ENCODE assay signal across 10 mouse cellular contexts in the genomic region with DNA sequence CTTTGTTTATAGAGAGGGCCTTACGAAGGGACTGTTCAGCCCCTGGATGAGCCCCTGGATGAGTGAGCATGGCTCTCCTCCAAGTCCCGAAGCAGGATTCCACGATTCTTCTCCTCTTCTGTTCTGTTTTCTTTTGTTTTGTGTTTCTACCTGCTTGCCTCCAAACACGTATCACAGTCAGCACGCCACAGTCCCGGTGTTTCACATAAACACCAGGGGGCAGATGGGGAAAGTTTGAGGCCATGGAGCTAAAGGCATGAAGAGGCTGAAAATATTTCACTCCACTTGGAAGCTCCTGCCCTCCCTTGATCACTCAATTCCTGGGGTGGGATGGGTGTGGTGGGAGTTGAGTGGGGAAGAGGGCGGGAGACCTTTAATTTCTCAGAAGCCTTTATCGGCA. TPM values are rescaled to one million over a fixed set of nuclear protein-coding genes. Genes with fewer than 3 reads are reported as not detected.
DNase-seq lines count a peak whose midpoint lies in the region.
"Had no signal": no experiment of that assay in that cellular context is flagged by ENCODE, and none has a peak within 500 bp of the region (broad histone marks: within the 10 kb centered on the region; RNA-seq: fewer than 3 reads in every experiment).

No protein-coding gene starts in this region.

- peak; percentile 31 for DNase-seq in adrenal gland, postnatal 25 days
- peak; percentile 79 to 81 for DNase-seq in frontal cortex, postnatal 10 days (ENCODE audit: low spot score in 2 of 2)
- peak; percentile 64 to 73 for DNase-seq in heart, adult 9 months (ENCODE audit: low spot score in 2 of 2)
- DNase-seq in kidney, postnatal 36 days: peak; percentile 25 to 46
- peak; percentile 64 to 71 for DNase-seq in left cerebral cortex, adult 9 months (ENCODE audit: low spot score in 2 of 2)
- DNase-seq in ovary, postnatal 10 days (ENCODE audit: low spot score): peak; percentile 88
- DNase-seq in testis, postnatal 10 days (ENCODE audit: low spot score): peak; percentile 86

RNA-seq across cellular contexts. Expression of a gene that starts 1.9 kb away (rescaled TPM):
- total RNA-seq in adrenal gland, postnatal 25 days (2021): not detected in 2 replicates
- total RNA-seq: common myeloid progenitor, adult 5-6 weeks; hindbrain, postnatal 0 days had no signal

RNA-seq across cellular contexts. Expression of a gene that starts 7.1 kb away (rescaled TPM):
- not detected in 2 replicates for total RNA-seq in adrenal gland, postnatal 25 days (2021)
- total RNA-seq: common myeloid progenitor, adult 5-6 weeks; hindbrain, postnatal 0 days; megakaryocyte progenitor cell, adult 5-6 weeks had no signal

RNA-seq across cellular contexts. Expression of a gene that starts 11.9 kb away (rescaled TPM):
- total RNA-seq in adrenal gland, postnatal 25 days (2021): not detected in 2 replicates
- total RNA-seq: common myeloid progenitor, adult 5-6 weeks; hindbrain, postnatal 0 days; megakaryocyte progenitor cell, adult 5-6 weeks had no signal

RNA-seq across cellular contexts. Expression of a gene that starts 14.9 kb away (rescaled TPM):
- not detected in 2 replicates for total RNA-seq in adrenal gland, postnatal 25 days (2021)
- total RNA-seq: common myeloid progenitor, adult 5-6 weeks; hindbrain, postnatal 0 days; megakaryocyte progenitor cell, adult 5-6 weeks had no signal

RNA-seq across cellular contexts. Expression of a gene that starts 17.9 kb away (rescaled TPM):
- not detected in 2 replicates for total RNA-seq in adrenal gland, postnatal 25 days (2021)
- total RNA-seq: common myeloid progenitor, adult 5-6 weeks; hindbrain, postnatal 0 days had no signal

Comparison
In these comparisons a context has a peak if more than half of its experiments do, and no peak if none do; other contexts are left out.
1. Peak in every context shown above with its lines: DNase-seq.
2. DNase-seq: peak in every context shown above with its lines; median percentile 88 in ovary, postnatal 10 days; 86 in testis, postnatal 10 days; 80 in frontal cortex, postnatal 10 days; 68 in heart, adult 9 months; 68 in left cerebral cortex, adult 9 months; 36 in kidney, postnatal 36 days; 31 in adrenal gland, postnatal 25 days.